Mouse (Mus musculus) mouse embryonic stem cell (cell line): Measurements from ENCODE around the gene Tnik.

Experiments
- in situ Hi-C, 2 experiments: fragments of 300-500 bp; cut with MboI; formaldehyde crosslinking; loops; 1 replicate in 1 of 2; 3 replicates in 1 of 2; pipeline ENCODE4 v1.14.3; 2019 to 2020; ENCODE audit warnings: low sequenced_read_pairs in 2 of 2, low pct_unique_long_range_greater_than_20kb in 1 of 2, mixed read lengths in 1 of 2; ENCODE audit not compliant: unreplicated experiment in 1 of 2

The Tnik gene

DNA sequence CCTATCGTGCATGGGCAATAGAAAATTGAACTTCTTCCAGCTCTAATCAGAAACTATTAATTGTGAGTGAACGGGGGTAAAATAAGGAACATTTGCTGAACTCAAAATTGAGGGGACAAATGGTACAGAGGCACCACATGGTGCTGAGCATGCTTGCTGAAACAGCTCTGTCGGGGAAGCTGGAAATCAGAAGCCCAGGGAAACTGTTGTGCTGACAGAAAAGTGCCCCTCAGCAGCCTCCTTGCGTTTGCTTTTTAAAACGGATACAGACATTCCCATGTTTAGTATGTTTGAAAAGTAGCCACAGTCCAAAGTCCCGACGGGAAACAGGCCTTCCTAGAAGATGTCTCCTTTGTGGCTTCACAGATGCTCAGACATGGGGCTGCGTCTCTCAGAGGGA is 77.1 kb downstream of the Tnik start:
- in situ Hi-C loops, result no loop called here

- in situ Hi-C loops, result no loop called here
Observed at GRCm38 (mm10) chr3:28343204-28343603, 80.2 kb downstream of the Tnik start.

DNA sequence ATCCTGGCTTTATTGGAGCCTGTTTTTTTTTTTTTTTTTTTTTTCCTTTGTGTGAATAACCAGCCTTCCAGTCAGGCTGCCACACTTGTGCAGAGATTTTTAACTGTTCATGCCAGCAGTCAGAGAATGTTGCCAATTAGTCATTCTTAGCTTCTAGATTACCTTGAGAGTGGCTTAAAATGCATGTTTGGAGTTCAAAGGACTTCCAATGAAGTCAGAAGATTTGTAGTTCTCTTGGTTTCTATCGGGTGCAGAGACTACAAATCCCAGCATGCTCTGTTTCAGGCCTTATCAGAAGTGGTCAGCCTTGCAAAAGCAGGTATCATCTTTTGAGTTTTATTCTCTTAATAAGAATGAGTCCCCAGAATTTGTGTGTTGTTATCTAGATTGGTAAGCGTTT is 80.6 kb downstream of the Tnik start:
- in situ Hi-C loops, result no loop called here

- in situ Hi-C loops, result no loop called here
Observed at GRCm38 (mm10) chr3:28345446-28345845, 82.4 kb downstream of the Tnik start.

DNA sequence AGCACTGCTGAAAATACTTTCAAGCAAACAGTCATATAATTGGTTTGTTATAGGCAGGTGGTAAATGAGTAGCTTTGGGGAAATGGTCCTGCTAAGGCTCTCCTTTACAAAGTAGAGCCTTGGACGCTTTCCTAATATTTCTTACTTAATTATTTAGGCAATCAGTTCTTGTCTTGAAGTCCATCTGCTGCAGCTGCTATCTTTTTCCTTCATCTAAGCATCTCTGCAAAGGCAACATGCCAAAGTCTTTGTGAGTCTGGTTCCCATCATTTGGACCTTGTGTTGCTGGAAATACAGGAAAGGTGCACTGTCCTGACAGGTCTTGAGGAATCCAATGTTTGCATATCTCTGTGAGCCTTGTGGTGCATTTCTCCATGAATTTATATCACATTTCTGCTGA is 82.9 kb downstream of the Tnik start:
- in situ Hi-C loops, result no loop called here

DNA sequence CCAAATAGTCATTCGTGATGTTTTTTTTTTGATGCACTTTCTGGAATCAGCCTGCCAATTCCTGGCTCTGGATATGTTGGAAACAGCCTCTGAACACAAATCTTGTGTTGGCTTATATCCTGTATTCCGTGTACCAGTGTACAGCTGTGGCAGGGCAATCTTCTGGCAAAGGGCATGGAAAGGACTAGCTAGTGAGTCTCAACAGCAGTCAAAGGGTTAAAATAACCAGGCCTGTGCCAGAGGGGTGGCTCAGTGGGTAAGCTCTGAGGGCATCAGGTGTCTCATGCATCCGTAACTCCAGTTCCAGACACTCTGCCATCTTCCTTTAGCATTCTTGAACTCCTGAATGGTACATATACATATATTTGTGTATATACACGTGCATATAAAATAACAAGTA is 83.5 kb downstream of the Tnik start:
- in situ Hi-C loops, result no loop called here

DNA sequence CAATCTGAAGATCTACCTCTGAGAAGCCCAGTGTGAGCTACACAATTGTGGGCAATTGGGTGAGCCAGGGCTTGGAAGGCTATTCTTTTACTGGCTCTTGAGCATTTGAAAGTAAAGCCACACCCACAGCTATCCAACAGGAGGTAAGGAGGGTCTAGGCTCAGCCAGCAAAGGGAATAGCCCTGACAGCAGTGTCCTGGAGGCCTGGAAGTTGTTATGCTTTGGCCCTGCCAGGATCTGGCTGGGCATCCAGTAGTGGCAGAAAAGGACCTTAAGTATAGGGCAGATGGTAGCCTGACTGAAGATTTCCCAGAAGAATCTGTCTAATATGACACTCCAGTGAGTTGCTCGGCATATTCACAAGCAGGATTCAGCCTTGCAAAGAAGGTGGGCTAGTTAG is 85.7 kb downstream of the Tnik start:
- in situ Hi-C loops, result no loop called here

DNA sequence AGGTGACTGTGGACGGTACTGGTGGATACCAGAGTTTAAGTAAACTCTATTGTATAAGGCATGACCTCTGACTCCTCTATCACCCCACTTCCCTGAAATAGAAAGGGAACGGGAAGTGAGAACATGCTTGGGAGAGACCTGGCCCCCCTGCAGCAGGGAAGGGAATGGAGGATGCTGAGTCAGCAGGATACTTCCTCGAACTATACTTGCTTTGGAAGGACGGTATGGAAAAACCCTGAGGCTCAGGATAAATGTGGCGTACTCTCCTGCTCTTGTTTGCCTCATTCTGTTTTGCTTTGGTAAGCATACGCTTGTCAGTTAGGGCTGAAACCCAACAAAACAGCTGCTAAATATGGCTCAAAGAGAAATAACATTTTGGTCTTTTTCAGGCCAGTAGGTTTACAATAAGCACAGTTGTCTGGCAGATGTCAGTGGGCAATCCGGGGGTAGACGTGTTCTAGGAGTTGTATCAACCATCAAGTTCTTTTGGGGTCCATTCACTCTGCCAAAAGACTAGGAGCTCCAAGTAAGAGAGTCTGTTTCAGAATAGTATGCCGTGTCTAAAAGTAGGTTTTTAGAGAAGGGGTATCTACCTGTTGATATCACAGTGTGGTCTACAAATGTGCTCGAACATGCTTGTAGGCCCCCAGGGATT is 87.3 kb downstream of the Tnik start:
- in situ Hi-C loops, result no loop called here

- in situ Hi-C loops, result no loop called here
Observed at GRCm38 (mm10) chr3:28358391-28358790, 95.4 kb downstream of the Tnik start.

GRCm38 (mm10) chr3:28359138-28359537 is 96.1 kb downstream of the Tnik start:
- in situ Hi-C loops, result no loop called here

DNA sequence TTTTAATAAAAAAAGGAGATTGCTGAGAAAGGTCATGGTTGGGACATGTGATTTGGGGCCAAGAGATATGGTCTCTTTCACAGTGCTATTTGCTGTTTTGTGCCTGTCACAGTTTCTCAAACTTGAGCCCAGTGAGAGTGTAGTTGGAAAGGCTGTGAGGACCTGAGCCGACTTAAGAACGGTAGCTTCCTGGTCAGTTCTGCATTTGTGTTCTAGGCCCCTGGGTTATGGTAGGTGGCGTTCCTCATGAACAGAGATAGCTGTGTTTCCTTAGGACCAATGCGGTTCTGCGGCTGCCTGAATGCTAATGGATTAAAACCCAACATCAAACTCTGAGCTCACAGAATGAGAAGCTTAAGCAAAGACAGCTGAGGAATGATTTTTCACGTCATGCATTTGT is 98.0 kb downstream of the Tnik start:
- in situ Hi-C loops, result no loop called here

- in situ Hi-C loops, result no loop called here
Observed at GRCm38 (mm10) chr3:28363441-28364125, 100.6 kb downstream of the Tnik start.

DNA sequence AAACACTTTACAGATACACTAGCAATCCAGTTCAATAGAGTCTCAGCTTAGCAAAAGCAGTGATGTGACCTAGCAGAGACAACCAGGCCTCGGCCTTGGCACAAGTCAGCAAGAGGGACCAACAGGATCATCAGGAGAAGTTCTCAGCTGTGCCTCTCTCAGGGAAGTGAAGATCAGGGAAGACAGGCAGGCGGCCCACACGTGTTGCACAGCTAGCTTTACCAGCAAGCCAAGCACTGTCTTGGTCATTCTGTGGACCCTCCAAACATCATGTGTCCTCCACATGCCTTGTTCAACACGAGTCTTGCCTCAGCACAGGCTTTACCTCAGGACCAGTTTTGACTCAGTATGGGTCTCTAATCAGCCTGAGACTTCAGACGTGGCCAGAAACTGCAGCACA is 105.7 kb downstream of the Tnik start:
- in situ Hi-C loops, result no loop called here

DNA sequence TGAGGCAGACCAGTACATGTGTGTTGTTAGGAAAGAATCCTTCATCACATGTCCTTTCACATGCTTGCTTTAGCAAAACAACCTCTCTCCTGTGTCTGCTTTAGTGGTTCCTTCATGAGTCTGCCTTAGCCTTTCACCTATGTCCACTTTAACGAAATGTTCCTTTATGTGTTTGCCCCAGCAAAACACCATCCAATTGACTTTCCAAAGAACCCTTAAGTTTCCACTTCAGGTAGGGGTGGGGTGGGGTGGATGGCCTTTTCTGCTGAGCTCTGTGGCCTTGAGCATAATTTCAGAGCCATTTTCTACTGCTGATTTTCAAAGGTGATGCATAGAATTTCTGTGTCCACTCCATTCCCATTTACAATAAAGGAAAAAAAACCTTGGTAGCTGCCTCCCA is 106.3 kb downstream of the Tnik start:
- in situ Hi-C loops, result no loop called here

DNA sequence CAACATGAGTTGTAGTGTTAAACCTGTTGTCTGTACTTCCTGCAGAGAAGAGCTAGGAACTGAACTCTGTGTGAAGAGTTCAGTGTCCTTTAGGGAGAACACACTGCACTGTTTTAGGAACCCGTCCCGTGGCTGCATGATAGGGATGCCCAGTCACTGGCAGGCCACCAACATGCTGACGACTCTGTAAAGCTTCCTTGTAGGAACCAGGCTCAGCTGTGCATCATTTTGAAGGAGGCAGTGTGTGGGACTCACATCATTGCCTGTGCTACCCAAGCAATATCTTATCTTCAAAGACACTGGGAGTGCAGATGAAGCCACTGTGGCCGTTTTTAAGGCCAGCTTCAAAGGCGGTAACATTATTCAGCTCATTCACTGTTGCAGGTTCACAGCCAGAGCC is 106.7 kb downstream of the Tnik start:
- in situ Hi-C loops, result no loop called here

- in situ Hi-C loops, result no loop called here
Observed at GRCm38 (mm10) chr3:28371583-28371982, 108.6 kb downstream of the Tnik start.

DNA sequence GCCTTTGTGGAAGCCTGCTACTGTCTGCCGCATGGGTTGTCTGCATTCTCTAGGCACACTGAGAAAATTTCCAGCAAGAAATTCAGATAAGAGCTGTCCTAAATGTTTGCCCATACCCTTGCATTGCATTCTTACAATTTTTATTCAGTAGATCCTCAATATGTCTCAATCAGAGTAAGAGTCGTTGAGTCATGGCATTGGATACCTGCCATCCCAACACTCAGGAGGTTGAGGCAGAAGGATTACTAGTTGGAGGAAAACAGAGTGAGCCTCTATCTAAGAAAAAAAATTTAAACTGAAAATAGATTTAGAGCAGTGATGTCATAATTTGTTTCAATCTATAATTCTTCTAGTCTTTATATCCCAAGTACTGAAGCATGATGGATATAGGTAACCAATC is 109.4 kb downstream of the Tnik start:
- in situ Hi-C loops, result no loop called here

DNA sequence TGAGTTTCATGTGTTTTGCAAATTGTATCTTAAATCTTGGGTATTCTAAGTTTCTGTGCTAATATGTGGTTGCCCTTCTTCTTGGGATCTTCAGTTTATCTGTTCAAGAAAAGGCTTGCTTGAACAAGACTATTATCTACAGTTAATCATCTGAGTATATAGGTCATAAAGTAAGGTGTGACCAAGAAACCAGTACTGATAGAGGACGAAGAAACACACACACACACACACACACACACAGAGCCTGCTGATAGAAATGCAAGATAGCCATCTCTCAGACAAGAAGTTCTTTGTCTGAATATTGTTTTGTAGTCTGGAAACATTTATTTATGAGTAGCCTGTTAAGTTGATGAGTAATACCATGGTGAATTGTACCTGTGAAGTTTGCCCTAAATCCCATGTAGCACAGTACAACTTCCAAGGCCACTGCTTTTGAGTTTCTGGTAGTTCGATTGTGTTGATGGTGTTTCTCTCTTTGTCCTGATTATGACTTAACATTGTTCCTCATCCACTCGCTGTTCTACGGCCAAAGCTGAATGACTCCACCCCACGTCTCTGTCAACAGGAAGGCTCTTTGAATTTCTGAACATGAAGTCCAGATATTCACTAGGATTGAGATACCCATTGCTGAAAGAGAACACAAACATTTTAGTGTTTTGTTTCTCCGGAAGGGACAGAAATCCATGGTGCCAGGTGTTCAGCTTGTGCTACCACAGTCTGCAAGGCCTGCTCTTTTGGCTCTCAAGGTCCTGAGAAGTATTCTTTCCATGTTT is 111.9 kb downstream of the Tnik start:
- in situ Hi-C loops, result no loop called here

DNA sequence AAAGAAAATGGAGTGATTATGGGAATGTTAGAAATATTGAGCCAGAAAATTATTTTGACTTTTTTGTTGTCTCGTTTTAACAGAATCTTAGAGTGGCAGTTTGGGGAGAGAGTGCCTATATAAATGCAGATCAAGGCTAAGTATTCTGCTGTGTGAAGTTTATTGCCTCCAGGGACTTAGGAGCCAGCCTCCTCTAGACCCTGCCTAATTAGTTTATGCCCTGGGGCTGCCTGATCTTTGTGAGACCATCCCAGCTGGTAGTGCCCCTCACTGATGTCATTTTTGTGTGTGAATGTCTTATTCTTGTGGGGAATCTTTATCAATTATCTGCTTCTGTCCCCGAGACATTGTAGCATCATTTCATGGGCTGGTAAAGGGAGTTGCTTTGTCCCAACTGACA is 117.2 kb downstream of the Tnik start:
- in situ Hi-C loops, result no loop called here
